Mouse (Mus musculus): ENCODE data around the gene Asna1. TPM values are rescaled to one million over a fixed set of nuclear protein-coding genes. Genes with fewer than 3 reads are reported as not detected.

The Asna1 gene
- total RNA-seq, 2 experiments from 2014 or later = 19.0 to 42.8 TPM

DNA sequence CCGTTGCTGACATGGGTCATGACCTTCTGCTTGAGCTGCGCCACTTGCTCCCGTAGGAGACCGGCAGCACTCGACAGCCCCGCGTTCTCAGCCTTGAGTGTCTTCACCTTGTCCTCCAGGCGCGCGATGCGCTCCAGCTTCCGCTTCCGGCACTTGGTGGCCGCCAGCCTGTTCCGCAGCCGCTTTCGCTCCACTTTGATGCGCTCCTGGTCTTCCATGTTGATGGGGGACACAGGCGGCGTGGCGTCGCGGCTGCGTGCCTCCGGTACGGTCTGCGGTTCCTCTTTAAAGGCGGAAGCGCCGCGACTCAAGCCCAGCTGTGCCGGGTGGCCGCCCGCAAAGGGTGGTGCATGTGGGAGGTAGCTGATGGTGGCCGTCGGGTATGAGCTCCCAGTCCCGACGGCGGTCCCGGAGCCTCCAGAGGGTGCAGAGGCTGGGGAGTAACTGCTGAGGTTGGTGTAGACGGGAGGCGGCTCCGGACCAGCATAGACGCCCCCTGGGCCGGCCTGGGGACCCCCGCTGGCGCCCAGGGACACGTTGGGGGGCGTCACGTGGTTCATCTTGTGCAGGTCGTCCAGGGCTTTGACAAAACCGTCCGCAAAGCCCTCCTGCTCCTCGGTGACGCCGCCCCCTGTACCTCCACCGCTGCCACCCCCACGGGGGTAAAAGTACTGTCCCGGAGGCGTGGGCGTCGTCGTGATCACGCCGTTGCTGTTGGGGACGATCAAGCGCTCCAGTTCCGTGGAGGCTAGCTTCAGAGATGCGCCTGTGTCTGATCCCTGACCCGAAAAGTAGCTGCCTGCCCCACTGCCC is 47.4 kb downstream of the Asna1 start:
- no peak for ATAC-seq (replicated peaks; ENCODE audit: low FRiP score, poor library complexity, severe bottlenecking)

DNA sequence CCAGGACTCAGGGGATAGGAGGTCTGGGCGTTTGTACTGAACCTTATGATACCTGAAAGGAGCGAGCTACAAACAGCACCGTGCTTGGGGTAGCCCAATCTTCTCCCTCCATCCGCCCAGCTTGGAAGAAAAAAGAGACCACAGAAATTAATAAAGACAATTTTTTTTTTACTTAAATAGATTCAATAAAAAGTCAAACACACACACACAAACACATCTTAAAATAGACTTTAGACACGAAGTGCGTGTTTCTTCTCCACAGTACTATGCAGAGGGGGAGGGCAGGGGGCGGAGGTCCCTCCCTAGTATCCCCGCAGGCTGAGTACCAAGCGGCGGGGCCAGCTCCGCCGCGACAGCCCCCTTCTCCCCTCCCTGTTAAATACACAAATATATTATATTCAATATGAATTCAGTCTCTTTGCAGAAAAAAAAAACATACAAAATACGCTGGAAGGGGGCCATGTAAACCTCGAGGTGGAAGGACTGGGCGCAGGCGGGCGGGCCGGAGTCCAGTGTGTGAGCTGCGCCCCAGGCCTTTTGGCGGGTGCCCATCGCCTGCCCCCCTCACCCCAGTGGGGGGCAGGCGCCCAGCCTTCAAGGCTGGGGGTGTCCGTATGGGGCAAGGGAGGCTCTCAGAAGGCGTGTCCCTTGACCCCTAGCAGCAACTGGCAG is 48.2 kb downstream of the Asna1 start:
- no peak for ATAC-seq (replicated peaks; ENCODE audit: low FRiP score, poor library complexity, severe bottlenecking)

DNA sequence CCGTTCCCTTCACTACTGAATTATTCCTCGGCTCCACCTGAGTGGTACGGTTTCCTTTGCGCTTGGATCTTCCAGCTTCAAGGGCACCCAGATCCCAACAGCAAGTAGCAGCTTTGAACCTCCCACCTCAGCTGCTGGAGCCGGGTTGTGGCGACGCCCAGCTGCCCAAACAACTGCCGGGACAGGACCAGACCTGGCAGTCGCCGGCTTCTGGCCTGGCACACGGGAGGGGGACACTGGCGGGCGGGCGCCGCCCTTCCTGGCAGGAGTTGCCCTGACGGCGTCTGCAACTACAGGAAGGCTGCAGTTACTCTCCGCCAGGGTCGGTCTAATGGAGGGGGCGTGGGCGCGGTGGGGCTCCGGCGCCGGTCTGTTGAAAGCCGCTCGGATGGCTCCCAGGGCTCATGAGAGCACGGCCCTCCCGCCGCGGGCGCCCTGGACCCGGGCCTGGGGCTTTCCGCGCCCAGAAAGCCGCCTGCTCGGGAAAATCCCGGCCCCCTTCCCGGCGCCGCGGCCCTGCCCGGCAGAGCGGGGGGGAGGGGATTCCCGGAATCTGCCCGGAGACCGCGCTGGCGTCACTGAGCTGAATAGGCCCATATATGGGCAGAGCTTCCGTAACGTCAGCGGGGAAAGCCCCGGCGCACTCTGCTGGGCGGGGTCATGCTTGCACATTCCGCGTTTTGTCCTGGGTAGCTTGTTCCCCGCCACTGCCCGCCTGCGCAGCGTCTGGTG is 48.9 kb downstream of the Asna1 start:
- peak; percentile 67 for ATAC-seq (replicated peaks; ENCODE audit: low FRiP score, poor library complexity, severe bottlenecking)

DNA sequence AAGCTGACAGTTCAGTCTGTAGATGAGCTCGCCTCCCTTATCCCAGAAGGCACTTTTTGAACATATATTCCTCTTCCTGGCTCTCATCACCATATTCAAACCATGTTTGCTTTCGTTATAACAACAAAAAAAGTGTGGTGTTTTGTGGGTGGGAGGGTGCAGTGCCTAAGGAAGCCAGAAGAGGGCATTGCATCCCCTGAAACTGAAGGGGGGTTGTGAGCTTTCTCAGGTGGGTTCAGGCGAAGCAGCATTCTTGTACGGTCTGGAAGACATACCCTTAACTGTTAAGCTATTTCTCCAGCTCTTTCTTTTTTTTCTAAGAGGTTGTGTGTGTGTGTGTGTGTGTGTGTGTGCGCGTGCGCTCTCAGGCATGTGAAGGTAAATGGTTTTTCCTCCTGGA is 49.6 kb downstream of the Asna1 start:
- no peak for ATAC-seq (replicated peaks; ENCODE audit: low FRiP score, poor library complexity, severe bottlenecking)

DNA sequence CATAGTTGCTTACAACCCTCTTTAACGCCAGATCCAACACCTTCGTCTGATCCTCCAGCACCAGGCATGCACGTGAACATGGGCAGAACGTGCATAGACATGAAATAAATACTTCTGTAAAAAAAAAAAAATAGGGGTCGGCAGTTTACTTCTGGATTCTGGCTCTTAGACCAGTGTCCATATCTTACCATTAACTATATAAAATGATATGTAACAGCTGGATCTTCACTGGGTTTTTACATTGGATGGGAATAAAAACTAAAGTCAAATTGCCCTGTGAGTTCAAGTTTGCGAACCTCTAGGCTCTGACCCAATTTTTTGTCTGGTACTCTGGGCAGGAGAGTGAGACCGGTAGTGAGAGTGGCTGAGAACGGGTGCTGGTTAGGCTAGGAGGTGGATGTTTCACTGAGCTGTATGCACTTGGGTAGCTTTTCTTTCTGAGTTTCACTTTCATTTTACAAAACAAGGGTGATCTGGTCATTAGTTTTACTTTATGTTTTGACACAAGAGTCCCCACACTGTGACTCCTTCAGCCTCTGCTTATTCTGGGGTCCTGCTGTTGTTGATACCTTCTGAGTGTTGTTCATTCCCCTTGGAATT is 50.4 kb downstream of the Asna1 start:
- ATAC-seq (replicated peaks; ENCODE audit: low FRiP score, poor library complexity, severe bottlenecking) = no peak

DNA sequence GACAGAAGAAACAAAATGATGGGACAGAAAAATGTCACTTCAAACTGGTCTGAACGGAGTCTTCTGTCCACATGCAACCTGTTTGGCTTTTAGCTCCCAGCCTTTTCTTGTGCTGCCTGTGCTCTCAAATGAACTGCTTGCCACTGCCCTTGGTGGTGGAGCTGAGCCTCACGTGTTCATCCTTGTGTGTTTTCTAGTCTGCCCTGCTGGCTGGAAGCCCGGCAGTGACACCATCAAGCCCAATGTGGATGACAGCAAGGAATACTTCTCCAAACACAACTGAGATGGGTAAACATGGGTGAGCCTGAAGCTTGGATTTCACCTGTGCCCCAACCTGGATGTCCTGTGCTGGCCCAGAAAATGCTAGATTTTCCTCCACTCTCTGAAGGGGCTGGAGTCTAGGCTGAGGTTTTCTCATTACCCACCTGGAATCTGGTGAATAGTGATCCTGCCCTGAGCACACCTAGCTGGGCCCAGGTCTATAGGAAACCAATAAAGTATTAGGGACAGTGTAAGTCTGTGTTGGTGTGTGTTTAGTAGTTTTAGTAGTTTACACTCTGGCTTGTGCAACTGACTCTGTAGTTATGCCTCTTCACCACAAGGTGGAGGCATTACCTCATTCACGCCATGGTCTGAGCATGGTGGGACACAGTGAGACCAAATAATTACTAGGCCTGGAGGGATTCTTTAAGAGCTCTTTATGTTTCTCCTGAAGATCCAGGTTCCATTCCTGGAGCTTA is 51.1 kb downstream of the Asna1 start:
- no peak for ATAC-seq (replicated peaks; ENCODE audit: low FRiP score, poor library complexity, severe bottlenecking)

DNA sequence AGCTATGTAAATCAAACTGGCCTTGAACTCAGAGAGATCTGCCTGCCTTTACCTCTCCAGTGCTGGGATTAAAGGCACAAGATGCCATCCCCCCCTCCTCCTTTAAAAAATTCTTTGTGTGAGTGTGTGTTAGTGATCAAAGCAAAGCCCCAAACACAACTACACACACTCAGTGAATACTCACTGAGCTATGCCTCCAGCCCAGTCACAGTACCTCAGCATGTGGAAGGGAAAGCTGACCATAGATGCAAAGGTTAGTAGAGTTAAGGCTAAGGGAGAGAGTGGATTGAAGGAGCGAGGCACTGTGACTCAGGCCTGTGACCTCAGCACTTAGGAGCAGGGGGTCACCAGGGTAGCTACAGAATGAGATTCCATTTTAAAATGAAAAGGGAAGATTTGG is 52.0 kb downstream of the Asna1 start:
- ATAC-seq (replicated peaks; ENCODE audit: low FRiP score, poor library complexity, severe bottlenecking) = no peak

DNA sequence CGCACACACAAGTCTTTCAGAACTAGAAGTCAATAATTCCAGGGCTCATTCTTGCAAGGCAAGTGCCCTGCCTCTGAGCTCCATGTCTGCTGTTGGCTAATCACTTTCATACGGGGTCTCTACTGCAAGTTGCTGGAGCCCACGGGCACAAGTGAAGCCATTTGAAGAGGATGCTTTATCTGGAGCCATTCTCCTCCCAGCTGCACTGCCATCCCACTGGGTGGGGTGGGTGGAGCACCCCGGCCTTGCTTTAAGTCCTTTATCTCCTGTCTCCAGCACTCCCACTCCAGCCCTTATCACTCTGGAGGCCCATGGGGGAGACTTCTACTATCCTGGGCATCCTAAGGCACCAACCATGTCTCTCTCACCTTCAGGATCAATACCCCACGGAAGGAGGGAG is 54.2 kb downstream of the Asna1 start:
- peak; percentile 65 for ATAC-seq (replicated peaks; ENCODE audit: low FRiP score, poor library complexity, severe bottlenecking)

DNA sequence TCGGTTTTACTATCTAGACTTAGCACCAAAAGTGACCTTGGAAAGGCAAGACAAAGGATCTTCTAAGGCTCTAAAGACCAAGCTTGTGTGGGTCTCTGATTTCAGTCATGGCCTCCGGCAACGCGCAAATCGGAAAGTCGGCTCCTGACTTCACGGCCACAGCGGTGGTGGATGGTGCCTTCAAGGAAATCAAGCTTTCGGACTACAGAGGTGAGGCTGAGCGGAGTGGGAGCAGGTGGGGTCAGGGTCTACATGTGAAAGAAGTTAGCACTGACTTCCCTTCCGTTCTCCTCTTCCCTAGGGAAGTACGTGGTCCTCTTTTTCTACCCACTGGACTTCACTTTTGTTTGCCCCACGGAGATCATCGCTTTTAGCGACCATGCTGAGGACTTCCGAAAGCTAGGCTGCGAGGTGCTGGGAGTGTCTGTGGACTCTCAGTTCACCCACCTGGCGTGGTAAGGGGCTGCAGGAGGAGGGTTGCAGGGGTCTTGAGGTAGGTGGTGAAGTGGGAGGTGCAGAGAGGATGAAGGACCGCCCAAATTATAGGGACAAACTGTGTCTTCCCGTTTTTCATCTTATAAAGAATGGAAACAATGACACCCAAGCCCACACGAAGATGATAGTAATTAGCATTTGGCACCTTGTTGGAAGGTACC is 54.8 kb downstream of the Asna1 start:
- no peak for ATAC-seq (replicated peaks; ENCODE audit: low FRiP score, poor library complexity, severe bottlenecking)

DNA sequence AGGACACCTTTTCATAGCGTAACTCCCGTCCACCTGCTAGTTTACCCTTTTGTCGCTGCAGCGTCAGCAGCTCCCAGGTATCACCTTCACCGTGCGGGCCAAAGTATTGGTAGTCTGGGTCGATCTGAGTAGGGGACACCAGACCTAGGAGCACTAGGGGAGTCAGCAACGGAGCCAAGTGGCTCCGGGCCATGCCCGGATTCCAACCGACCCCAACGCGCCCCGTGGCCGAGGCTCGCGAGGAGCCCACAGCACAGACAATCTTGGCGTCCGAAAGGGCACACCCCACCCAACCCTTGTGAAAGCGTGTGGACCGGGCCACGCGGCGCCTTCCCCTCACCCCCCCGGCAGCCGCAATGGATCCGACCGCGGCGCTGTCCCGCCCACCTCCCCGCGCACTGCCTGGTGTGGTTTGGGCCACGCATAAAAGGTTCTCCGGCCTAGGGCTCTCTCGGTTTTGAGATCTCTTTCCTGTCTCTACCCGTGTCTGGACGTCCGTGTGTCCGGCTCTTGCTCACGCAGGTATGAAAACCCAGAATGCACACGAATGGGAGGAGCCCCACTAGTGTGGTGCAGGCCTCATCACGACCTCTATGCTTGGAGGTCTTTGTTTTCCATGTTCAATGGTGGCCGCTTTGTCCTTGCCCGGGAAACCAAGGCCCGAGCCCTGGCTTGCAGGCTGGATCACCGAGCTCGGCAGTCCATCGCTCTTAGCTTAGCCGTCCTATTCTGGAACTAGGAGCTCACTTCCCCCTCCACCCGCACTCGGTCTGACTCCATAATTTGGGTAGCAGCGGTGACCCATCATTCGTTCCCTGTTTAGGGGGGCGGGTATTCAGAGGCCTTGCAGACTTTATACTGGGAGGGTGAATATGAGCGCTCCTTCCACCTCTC is 55.6 kb downstream of the Asna1 start, which contains the start of the genes Gm49661, Prdx2 and Rnaseh2a:
Gm49661 (minus strand) TSS at position 193 of the 894 bp plus-strand sequence.
Prdx2 (plus strand) TSS at position 347 of the 894 bp plus-strand sequence.
Rnaseh2a (minus strand) TSS at position 527 of the 894 bp plus-strand sequence.
- peak; percentile 51 for ATAC-seq (replicated peaks; ENCODE audit: low FRiP score, poor library complexity, severe bottlenecking)

DNA sequence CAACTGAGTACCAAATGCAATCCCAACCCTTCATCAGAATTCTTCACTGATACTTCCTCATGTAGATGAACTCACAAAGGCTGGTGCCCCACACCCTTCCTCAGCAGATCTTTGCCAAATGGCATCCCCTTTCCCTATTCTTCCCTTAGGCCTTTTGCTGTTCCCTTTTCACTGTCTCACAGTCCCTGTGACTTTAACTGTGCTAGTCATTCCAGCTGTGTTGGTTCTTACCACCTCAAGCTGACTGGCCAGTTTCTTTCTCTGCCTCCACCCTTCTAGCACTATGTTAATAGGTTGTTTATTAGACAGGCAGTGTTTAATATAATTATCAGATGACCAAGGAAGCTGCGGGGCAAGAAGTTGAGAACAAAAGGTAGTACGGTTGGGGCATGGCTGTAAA is 56.4 kb downstream of the Asna1 start:
- no peak for ATAC-seq (replicated peaks; ENCODE audit: low FRiP score, poor library complexity, severe bottlenecking)

Other genes with a start within 250 kb of the Asna1 start
- 53.7 and 76.0 TPM in 2 replicates for gene Nfix, start 224.9 kb downstream of the Asna1 start, total RNA-seq (2015; ENCODE audit: low replicate concordance)
- gene Nfix, start 224.9 kb downstream of the Asna1 start, total RNA-seq (2017; ENCODE audit: low replicate concordance) = 33.6 and 36.8 TPM in 2 replicates
- gene Dand5, start 202.5 kb downstream of the Asna1 start, total RNA-seq (2015; ENCODE audit: low replicate concordance) = 2.5 and 3.8 TPM in 2 replicates
- 5.4 and 6.7 TPM in 2 replicates for gene Dand5, start 202.5 kb downstream of the Asna1 start, total RNA-seq (2017; ENCODE audit: low replicate concordance)
- 6.7 and 7.6 TPM in 2 replicates for gene Gadd45gip1, start 193.8 kb downstream of the Asna1 start, total RNA-seq (2015; ENCODE audit: low replicate concordance)
- 11.3 and 16.4 TPM in 2 replicates for gene Gadd45gip1, start 193.8 kb downstream of the Asna1 start, total RNA-seq (2017; ENCODE audit: low replicate concordance)
- 273 and 355 TPM in 2 replicates for gene Rad23a, start 184.6 kb downstream of the Asna1 start, total RNA-seq (2015; ENCODE audit: low replicate concordance)
- gene Rad23a, start 184.6 kb downstream of the Asna1 start, total RNA-seq (2017; ENCODE audit: low replicate concordance) = 296 and 306 TPM in 2 replicates
- gene Calr, start 178.3 kb downstream of the Asna1 start, total RNA-seq (2015; ENCODE audit: low replicate concordance) = 261 and 337 TPM in 2 replicates
- 660 and 677 TPM in 2 replicates for gene Calr, start 178.3 kb downstream of the Asna1 start, total RNA-seq (2017; ENCODE audit: low replicate concordance)
- gene Farsa, start 168.3 kb downstream of the Asna1 start, total RNA-seq (2015; ENCODE audit: low replicate concordance) = 11.2 and 19.7 TPM in 2 replicates
- 29.4 and 35.6 TPM in 2 replicates for gene Farsa, start 168.3 kb downstream of the Asna1 start, total RNA-seq (2017; ENCODE audit: low replicate concordance)
- 65.2 and 133 TPM in 2 replicates for gene Syce2, start 153.2 kb downstream of the Asna1 start, total RNA-seq (2015; ENCODE audit: low replicate concordance)
- gene Syce2, start 153.2 kb downstream of the Asna1 start, total RNA-seq (2017; ENCODE audit: low replicate concordance) = 9.2 and 29.9 TPM in 2 replicates
- gene Gcdh, start 131.4 kb downstream of the Asna1 start, total RNA-seq (2015; ENCODE audit: low replicate concordance) = 16.9 and 36.9 TPM in 2 replicates
- gene Gcdh, start 131.4 kb downstream of the Asna1 start, total RNA-seq (2017; ENCODE audit: low replicate concordance) = 22.8 and 26.2 TPM in 2 replicates
- 262 and 325 TPM in 2 replicates for gene Klf1, start 123.4 kb downstream of the Asna1 start, total RNA-seq (2015; ENCODE audit: low replicate concordance)
- gene Klf1, start 123.4 kb downstream of the Asna1 start, total RNA-seq (2017; ENCODE audit: low replicate concordance) = 240 and 399 TPM in 2 replicates
- gene Dnase2a, start 116.7 kb downstream of the Asna1 start, total RNA-seq (2015; ENCODE audit: low replicate concordance) = 32.7 and 33.2 TPM in 2 replicates
- 74.6 and 78.4 TPM in 2 replicates for gene Dnase2a, start 116.7 kb downstream of the Asna1 start, total RNA-seq (2017; ENCODE audit: low replicate concordance)
- not detected in 2 replicates for gene Mast1, start 87.9 kb downstream of the Asna1 start, total RNA-seq (2015; ENCODE audit: low replicate concordance)
- gene Mast1, start 87.9 kb downstream of the Asna1 start, total RNA-seq (2017; ENCODE audit: low replicate concordance) = not detected in 2 replicates
- gene Rtbdn, start 78.3 kb downstream of the Asna1 start, total RNA-seq (2015; ENCODE audit: low replicate concordance) = not detected in 2 replicates
- gene Rtbdn, start 78.3 kb downstream of the Asna1 start, total RNA-seq (2017; ENCODE audit: low replicate concordance) = not detected in 2 replicates
- not detected in 2 replicates for gene Gm49661, start 55.8 kb downstream of the Asna1 start, total RNA-seq (2015; ENCODE audit: low replicate concordance)
- gene Gm49661, start 55.8 kb downstream of the Asna1 start, total RNA-seq (2017; ENCODE audit: low replicate concordance) = not detected in 2 replicates
- gene Prdx2, start 55.7 kb downstream of the Asna1 start, total RNA-seq (2015; ENCODE audit: low replicate concordance) = 2,168 and 2,598 TPM in 2 replicates
- gene Prdx2, start 55.7 kb downstream of the Asna1 start, total RNA-seq (2017; ENCODE audit: low replicate concordance) = 2,812 and 2,913 TPM in 2 replicates
- 82.6 and 141 TPM in 2 replicates for gene Rnaseh2a, start 55.5 kb downstream of the Asna1 start, total RNA-seq (2015; ENCODE audit: low replicate concordance)
- 63.3 and 93.8 TPM in 2 replicates for gene Rnaseh2a, start 55.5 kb downstream of the Asna1 start, total RNA-seq (2017; ENCODE audit: low replicate concordance)
- gene Junb, start 46.6 kb downstream of the Asna1 start, total RNA-seq (2015; ENCODE audit: low replicate concordance) = 8.0 and 12.3 TPM in 2 replicates
- 10.4 and 15.1 TPM in 2 replicates for gene Junb, start 46.6 kb downstream of the Asna1 start, total RNA-seq (2017; ENCODE audit: low replicate concordance)
- 0.42 and 0.72 TPM in 2 replicates for gene Hook2, start 34.7 kb downstream of the Asna1 start, total RNA-seq (2015; ENCODE audit: low replicate concordance)
- gene Hook2, start 34.7 kb downstream of the Asna1 start, total RNA-seq (2017; ENCODE audit: low replicate concordance) = 2.6 and 4.6 TPM in 2 replicates
- gene Best2, start 10.8 kb downstream of the Asna1 start, total RNA-seq (2015; ENCODE audit: low replicate concordance) = not detected in 2 replicates
- gene Best2, start 10.8 kb downstream of the Asna1 start, total RNA-seq (2017; ENCODE audit: low replicate concordance) = not detected in 2 replicates
- gene Trir, start 1.5 kb upstream of the Asna1 start, total RNA-seq (2015; ENCODE audit: low replicate concordance) = 143 and 183 TPM in 2 replicates
- 140 and 476 TPM in 2 replicates for gene Trir, start 1.5 kb upstream of the Asna1 start, total RNA-seq (2017; ENCODE audit: low replicate concordance)
- gene Tnpo2, start 11.6 kb upstream of the Asna1 start, total RNA-seq (2015; ENCODE audit: low replicate concordance) = 24.9 and 35.6 TPM in 2 replicates
- gene Tnpo2, start 11.6 kb upstream of the Asna1 start, total RNA-seq (2017; ENCODE audit: low replicate concordance) = 31.8 and 40.2 TPM in 2 replicates
- 4.3 and 10.5 TPM in 2 replicates for gene Fbxw9, start 34.8 kb upstream of the Asna1 start, total RNA-seq (2015; ENCODE audit: low replicate concordance)
- 1.4 and 2.8 TPM in 2 replicates for gene Fbxw9, start 34.8 kb upstream of the Asna1 start, total RNA-seq (2017; ENCODE audit: low replicate concordance)
- gene Gm5741, start 42.7 kb upstream of the Asna1 start, total RNA-seq (2015; ENCODE audit: low replicate concordance) = not detected in 2 replicates
- gene Gm5741, start 42.7 kb upstream of the Asna1 start, total RNA-seq (2017; ENCODE audit: low replicate concordance) = not detected in 2 replicates
- gene Dhps, start 46.5 kb upstream of the Asna1 start, total RNA-seq (2015; ENCODE audit: low replicate concordance) = 13.4 and 15.9 TPM in 2 replicates
- gene Dhps, start 46.5 kb upstream of the Asna1 start, total RNA-seq (2017; ENCODE audit: low replicate concordance) = 3.5 and 4.7 TPM in 2 replicates
- gene Wdr83os, start 55.5 kb upstream of the Asna1 start, total RNA-seq (2015; ENCODE audit: low replicate concordance) = 37.7 and 66.3 TPM in 2 replicates
- 7.3 and 23.1 TPM in 2 replicates for gene Wdr83os, start 55.5 kb upstream of the Asna1 start, total RNA-seq (2017; ENCODE audit: low replicate concordance)
- 30.6 and 35.6 TPM in 2 replicates for gene Wdr83, start 56.0 kb upstream of the Asna1 start, total RNA-seq (2015; ENCODE audit: low replicate concordance)
- 15.8 and 17.6 TPM in 2 replicates for gene Wdr83, start 56.0 kb upstream of the Asna1 start, total RNA-seq (2017; ENCODE audit: low replicate concordance)
- 19.8 and 34.4 TPM in 2 replicates for gene Man2b1, start 58.0 kb upstream of the Asna1 start, total RNA-seq (2015; ENCODE audit: low replicate concordance)
- gene Man2b1, start 58.0 kb upstream of the Asna1 start, total RNA-seq (2017; ENCODE audit: low replicate concordance) = 7.0 and 13.2 TPM in 2 replicates
- not detected in 2 replicates for gene Zfp791, start 97.8 kb upstream of the Asna1 start, total RNA-seq (2015; ENCODE audit: low replicate concordance)
- not detected in 2 replicates for gene Zfp791, start 97.8 kb upstream of the Asna1 start, total RNA-seq (2017; ENCODE audit: low replicate concordance)
- gene Cks1brt, start 126.6 kb upstream of the Asna1 start, total RNA-seq (2015; ENCODE audit: low replicate concordance) = not detected in 2 replicates
- not detected in 2 replicates for gene Cks1brt, start 126.6 kb upstream of the Asna1 start, total RNA-seq (2017; ENCODE audit: low replicate concordance)
- gene Olfr371, start 200.7 kb upstream of the Asna1 start, total RNA-seq (2015; ENCODE audit: low replicate concordance) = not detected in 2 replicates
- gene Olfr371, start 200.7 kb upstream of the Asna1 start, total RNA-seq (2017; ENCODE audit: low replicate concordance) = not detected in 2 replicates

Data from erythroid progenitor cell, adult 5-6 weeks (primary cell).